ENCODE assay signal across 25 mouse cellular contexts in genomic region chr7:84166721-84167419, GRCm38 (mm10). TPM values are rescaled to one million over a fixed set of nuclear protein-coding genes. Genes with fewer than 3 reads are reported as not detected.
DNase-seq lines count a peak whose midpoint lies in the region; ATAC-seq and TF ChIP-seq lines count a peak whose summit lies in the region.
"Had no signal": no experiment of that assay in that cellular context is flagged by ENCODE, and none has a peak within 500 bp of the region (broad histone marks: within the 10 kb centered on the region; RNA-seq: fewer than 3 reads in every experiment).

No protein-coding gene starts in this region.

- no peaks in the 10 kb centered on the region for H3K36me3 ChIP-seq in kidney, adult 2 months (ENCODE audit: control insufficient read depth, insufficient read depth, low read length)
- peaks cover 0 to 33% of the 10 kb centered on the region in 2 experiments; a peak in 2 of 4 replicates for H3K36me3 ChIP-seq in MEL (ENCODE audit: control insufficient read depth in 1 of 2, insufficient read depth in 2 of 2, low read length in 2 of 2)
- no peaks in the 10 kb centered on the region for H3K36me3 ChIP-seq in liver, embryonic 13.5 days
- H3K36me3 ChIP-seq: embryonic facial prominence, embryonic 10.5 days; embryonic facial prominence, embryonic 15.5 days; forebrain, embryonic 12.5 days; heart, embryonic 13.5 days; hindbrain, embryonic 15.5 days; limb, embryonic 12.5 days; liver, embryonic 15.5 days; midbrain, embryonic 13.5 days had no signal

- H3K4me1 ChIP-seq in kidney, adult 2 months (ENCODE audit: control insufficient read depth, insufficient read depth, low read length) = peaks cover 14% of the 10 kb centered on the region; the same call in 1 of the 2 replicates
- H3K4me1 ChIP-seq in MEL (ENCODE audit: control insufficient read depth in 1 of 2, insufficient read depth in 2 of 2, low read length in 2 of 2) = peaks cover 0 to 28% of the 10 kb centered on the region in 2 experiments
- peaks cover 15% of the 10 kb centered on the region for H3K4me1 ChIP-seq in liver, embryonic 13.5 days (replicated peaks)
- H3K4me1 ChIP-seq: forebrain, embryonic 12.5 days; hindbrain, embryonic 15.5 days; limb, embryonic 12.5 days; midbrain, embryonic 13.5 days had no signal

- no peak overlapping the region for H3K9ac ChIP-seq in MEL (ENCODE audit: control insufficient read depth, low read depth, low read length, poor library complexity, severe bottlenecking)
- no peak overlapping the region for H3K9ac ChIP-seq in liver, embryonic 13.5 days
- H3K9ac ChIP-seq: embryonic facial prominence, embryonic 15.5 days; forebrain, embryonic 12.5 days; forebrain, postnatal 0 days; heart, embryonic 13.5 days; hindbrain, embryonic 15.5 days; limb, embryonic 12.5 days; liver, embryonic 15.5 days; midbrain, embryonic 13.5 days had no signal

- no peak for TF ChIP-seq RAD21 in MEL (IDR thresholded peaks at IDR 0.05; ENCODE audit: low read depth, low read length)

- no peak for TF ChIP-seq POLR2A in kidney, adult 2 months (IDR thresholded peaks at IDR 0.05; ENCODE audit: low read depth, low read length)
- TF ChIP-seq POLR2A in MEL (IDR thresholded peaks at IDR 0.05; ENCODE audit: control insufficient read depth in 1 of 2, insufficient read depth in 1 of 2, low read depth in 1 of 2, low read length in 2 of 2, poor library complexity in 1 of 2) = no peak

- WGBS in kidney, adult 2 months = 58% methylated on average over 4 of the region's 4 CpGs
- WGBS in liver, embryonic 13.5 days (ENCODE audit: insufficient replicate concordance) = 36% methylated on average over 4 of the region's 4 CpGs

- no peaks in the 10 kb centered on the region for H3K79me2 ChIP-seq in MEL (ENCODE audit: control insufficient read depth, insufficient read depth, low read length, poor library complexity)

- peak overlapping the region; percentile 80; the same call in 1 of the 2 replicates for H3K27ac ChIP-seq in kidney, adult 2 months (ENCODE audit: insufficient read depth, low read depth, low read length)
- 0 out of 2 replicates have a peak overlapping the region, but pooled peaks have one; percentile 22 for H3K27ac ChIP-seq in MEL (ENCODE audit: control insufficient read depth, low read depth, low read length)
- peak overlapping the region; percentile 63; the same call in 1 of the 2 replicates for H3K27ac ChIP-seq in liver, embryonic 13.5 days
- H3K27ac ChIP-seq: embryonic facial prominence, embryonic 10.5 days; embryonic facial prominence, embryonic 15.5 days; forebrain, embryonic 12.5 days; heart, embryonic 13.5 days; hindbrain, embryonic 15.5 days; limb, embryonic 12.5 days; macrophage; midbrain, embryonic 13.5 days had no signal

- no peaks in the 10 kb centered on the region for H3K27me3 ChIP-seq in kidney, adult 2 months (replicated peaks; ENCODE audit: control insufficient read depth, insufficient read depth, low read length)
- H3K27me3 ChIP-seq in MEL (ENCODE audit: control insufficient read depth in 1 of 2, insufficient read depth in 2 of 2, low read length in 2 of 2) = no peaks in the 10 kb centered on the region
- no peaks in the 10 kb centered on the region for H3K27me3 ChIP-seq in liver, embryonic 13.5 days
- H3K27me3 ChIP-seq: embryonic facial prominence, embryonic 15.5 days; forebrain, embryonic 12.5 days; heart, embryonic 13.5 days; hindbrain, embryonic 15.5 days; limb, embryonic 12.5 days; liver, embryonic 15.5 days; midbrain, embryonic 13.5 days had no signal

- peak; percentile 32 to 47; a peak in 2 of 4 replicates for TF ChIP-seq EP300 in MEL (IDR thresholded peaks at IDR 0.05; ENCODE audit: low read depth in 1 of 2, low read length in 2 of 2)

- ATAC-seq in liver, embryonic 13.5 days (ENCODE audit: low read depth) = no peak
- ATAC-seq: forebrain, postnatal 0 days; midbrain, embryonic 13.5 days had no signal

- no peak overlapping the region for H3K4me3 ChIP-seq in kidney, adult 2 months (ENCODE audit: insufficient read depth, low read depth, low read length)
- H3K4me3 ChIP-seq in MEL (ENCODE audit: control insufficient read depth in 1 of 2, insufficient read depth in 1 of 2, low read depth in 2 of 2, low read length in 2 of 2) = no peak overlapping the region
- no peak overlapping the region for H3K4me3 ChIP-seq in liver, embryonic 13.5 days (replicated peaks)
- H3K4me3 ChIP-seq: embryonic facial prominence, embryonic 10.5 days; embryonic facial prominence, embryonic 15.5 days; forebrain, embryonic 12.5 days; heart, embryonic 13.5 days; hindbrain, embryonic 15.5 days; limb, embryonic 12.5 days; liver, embryonic 15.5 days; midbrain, embryonic 13.5 days had no signal

- peak; percentile 61 for DNase-seq in kidney, adult 2 months
- no peak for DNase-seq in kidney, adult 11 months
- DNase-seq in CD4-positive helper T cell, adult 2 months (ENCODE audit: low read depth, low spot score) = peak; percentile 47
- peak; percentile 46 for DNase-seq in MEL (ENCODE audit: low read depth, low spot score)
- DNase-seq in liver, embryonic 13.5 days = no peak
- no peak for DNase-seq in lung, postnatal 14 days
- no peak for DNase-seq in gastrocnemius, adult 18-20 months (ENCODE audit: low spot score)
- no peak for DNase-seq in testis, postnatal 10 days (ENCODE audit: low spot score)
- DNase-seq: adrenal gland, adult 8-10 months; cerebellum, adult 8-10 months; cerebellum, postnatal 25 days; forebrain, postnatal 0 days; gastrocnemius, postnatal 10 days; heart, postnatal 10 days; kidney, postnatal 14 days; layer of hippocampus, adult 9-11 months had no signal

- H3K9me3 ChIP-seq in MEL (replicated peaks; ENCODE audit: insufficient read depth, low read length) = no peaks in the 10 kb centered on the region
- H3K9me3 ChIP-seq in liver, embryonic 13.5 days (replicated peaks) = no peaks in the 10 kb centered on the region
- H3K9me3 ChIP-seq: embryonic facial prominence, embryonic 10.5 days; embryonic facial prominence, embryonic 15.5 days; forebrain, embryonic 12.5 days; heart, embryonic 13.5 days; hindbrain, embryonic 15.5 days; limb, embryonic 12.5 days; liver, embryonic 15.5 days; midbrain, embryonic 13.5 days had no signal

- H3K4me2 ChIP-seq in liver, embryonic 13.5 days = no peak overlapping the region
- H3K4me2 ChIP-seq: embryonic facial prominence, embryonic 15.5 days; forebrain, embryonic 12.5 days; heart, embryonic 13.5 days; hindbrain, embryonic 15.5 days; limb, embryonic 12.5 days; liver, embryonic 15.5 days; midbrain, embryonic 13.5 days had no signal

- TF ChIP-seq CTCF in kidney, adult 2 months (conservative IDR thresholded peaks at IDR 0.05; ENCODE audit: insufficient read depth, insufficient read length, low read depth, low read length) = no peak
- TF ChIP-seq CTCF in MEL (IDR thresholded peaks at IDR 0.05 in 2 of 3, conservative IDR thresholded peaks at IDR 0.05 in 1 of 3; ENCODE audit: control insufficient read depth in 1 of 3, insufficient read depth in 1 of 3, low read depth in 2 of 3, low read length in 3 of 3, poor library complexity in 1 of 3, severe bottlenecking in 1 of 3) = no peak

TF ChIP-seq in MEL, 35 proteins besides CTCF, POLR2A, EP300 and RAD21:
- TF ChIP-seq GABPA (IDR thresholded peaks at IDR 0.05; ENCODE audit: low read depth, low read length) (no peak), ETS1 (IDR thresholded peaks at IDR 0.05; ENCODE audit: low read depth, low read length) (peak; percentile 41; the same call in 1 of the 2 replicates), JUND (IDR thresholded peaks at IDR 0.05; ENCODE audit: low read depth, low read length) (peak; percentile 98), ZC3H11A (IDR thresholded peaks at IDR 0.05; ENCODE audit: low read depth, low read length) (no peak), GATA1 (IDR thresholded peaks at IDR 0.05; ENCODE audit: low read depth, low read length) (peak; percentile 42; the same call in 1 of the 2 replicates), TCF12 (IDR thresholded peaks at IDR 0.05; ENCODE audit: low read depth, low read length) (0 out of 2 replicates have a peak, but pooled peaks have one; percentile 26)

RNA-seq across cellular contexts. Expression of gene Abhd17c, which starts 15.2 kb away (rescaled TPM):
- polyA plus RNA-seq in kidney, adult 2 months (2012; rRNA removed) = 151 and 179 TPM in 2 replicates
- 33.5 and 34.0 TPM in 2 replicates for total RNA-seq in MEL (2012; rRNA removed)
- polyA plus RNA-seq in MEL (2012; ENCODE audit: insufficient read depth in 1 of 2, insufficient read length in 2 of 2, low read depth in 1 of 2, low replicate concordance in 2 of 2, missing spikeins in 1 of 2) = 10 to 100 TPM in 1 of 2 experiments, not detected in 1; 55.7 TPM
- 14.9 and 18.2 TPM in 2 replicates for polyA plus RNA-seq in liver, embryonic 13.5 days (2015; fragmentation: Nextera tagmentation; extraction: Ambion mirVana)
- 1 to 10 TPM; 7.8 to 8.5 TPM for total RNA-seq in gastrocnemius, adult 18-20 months (2021)

Comparison
In these comparisons a context has a peak if more than half of its experiments do, and no peak if none do; other contexts are left out.
1. DNase-seq: peak in kidney, adult 2 months (single experiment), CD4-positive helper T cell, adult 2 months (single experiment) and MEL (single experiment); none in kidney, adult 11 months (single experiment), liver, embryonic 13.5 days (single experiment), lung, postnatal 14 days (single experiment), gastrocnemius, adult 18-20 months (single experiment) and testis, postnatal 10 days (single experiment).
2. H3K27ac ChIP-seq: peak in every context shown above with its lines; median percentile 80 in kidney, adult 2 months; 63 in liver, embryonic 13.5 days; 22 in MEL.